Mouse (Mus musculus) frontal cortex, adult (tissue): ENCODE results near the gene Jmjd1c.

Source experiments
- ATAC-seq: cut with Nextera tagmentation; 2 replicates; pipeline ENCODE4 v1.9.2; 2017; ENCODE audit warnings: mild to moderate bottlenecking, moderate library complexity, mixed read lengths; ENCODE audit not compliant: low TSS enrichment

The Jmjd1c gene

DNA sequence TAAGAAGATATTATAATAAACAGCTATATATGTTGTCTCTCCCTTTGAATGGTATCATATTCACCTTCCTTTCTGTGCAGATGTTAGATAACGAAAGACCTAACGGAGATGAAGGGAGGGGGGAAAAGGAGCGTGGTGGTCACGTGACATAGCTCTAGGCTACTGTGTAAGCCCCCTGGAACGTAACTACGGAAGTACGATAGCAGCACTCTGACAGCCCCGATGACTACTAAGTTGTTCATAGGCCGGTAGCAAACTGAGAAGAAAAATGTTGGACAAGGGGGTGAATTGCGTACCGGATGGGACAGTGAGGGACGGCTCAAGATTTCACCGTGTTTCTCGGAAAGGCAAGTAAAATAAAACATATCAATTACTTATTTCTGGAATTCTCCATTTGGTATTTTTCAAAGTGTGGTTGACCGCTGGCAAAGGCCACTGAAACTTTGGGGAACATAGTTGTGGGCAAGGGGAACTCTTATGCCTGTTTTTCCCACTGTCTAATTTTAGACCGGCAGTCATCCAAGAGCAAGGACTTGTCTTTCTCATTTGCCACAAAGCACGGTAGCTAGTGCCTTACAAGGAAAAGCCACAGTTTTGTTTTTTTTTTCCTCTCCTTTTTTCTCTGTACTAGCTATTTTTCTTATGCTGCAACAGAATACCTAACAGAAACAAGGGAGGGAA is 201.4 kb downstream of the Jmjd1c start:
- no peak for ATAC-seq

DNA sequence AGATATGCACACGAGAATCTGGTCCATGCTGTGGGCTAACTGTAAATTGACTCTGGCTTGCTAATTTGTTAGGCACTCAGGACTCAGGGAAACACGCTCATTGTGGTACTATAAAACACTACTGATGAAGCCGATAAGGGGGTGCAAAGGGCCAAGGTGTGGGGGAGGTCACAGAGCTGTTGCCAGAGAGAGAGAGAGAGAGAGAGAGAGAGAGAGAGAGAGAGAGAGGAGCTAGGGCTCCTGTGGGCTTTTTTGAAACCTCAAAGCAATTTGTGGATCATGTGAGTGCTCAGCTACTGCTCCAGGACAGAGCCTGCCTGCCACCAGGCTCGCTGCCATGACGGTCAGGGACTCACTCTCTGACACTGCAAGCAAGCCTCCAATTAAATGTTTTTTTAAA is 202.9 kb downstream of the Jmjd1c start:
- no peak for ATAC-seq

DNA sequence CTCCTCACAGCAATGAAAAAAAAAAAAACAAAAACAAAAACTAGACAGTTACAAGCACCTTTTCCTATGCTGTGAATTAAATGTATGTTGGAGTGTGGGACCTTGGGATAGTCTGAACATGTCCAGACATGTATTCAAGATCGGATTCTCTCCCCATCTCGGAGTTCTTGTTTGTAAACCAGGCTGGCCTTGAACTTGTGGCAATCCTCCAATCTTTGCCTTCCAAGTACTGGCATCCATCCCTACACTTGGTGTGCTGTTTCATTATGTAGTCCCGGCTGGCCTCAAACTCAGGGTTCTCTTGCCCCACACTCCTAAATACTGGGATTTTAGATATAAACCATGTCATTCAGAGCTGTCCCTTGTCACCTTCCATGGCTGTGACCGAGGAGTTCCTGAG is 203.4 kb downstream of the Jmjd1c start:
- ATAC-seq: no peak

DNA sequence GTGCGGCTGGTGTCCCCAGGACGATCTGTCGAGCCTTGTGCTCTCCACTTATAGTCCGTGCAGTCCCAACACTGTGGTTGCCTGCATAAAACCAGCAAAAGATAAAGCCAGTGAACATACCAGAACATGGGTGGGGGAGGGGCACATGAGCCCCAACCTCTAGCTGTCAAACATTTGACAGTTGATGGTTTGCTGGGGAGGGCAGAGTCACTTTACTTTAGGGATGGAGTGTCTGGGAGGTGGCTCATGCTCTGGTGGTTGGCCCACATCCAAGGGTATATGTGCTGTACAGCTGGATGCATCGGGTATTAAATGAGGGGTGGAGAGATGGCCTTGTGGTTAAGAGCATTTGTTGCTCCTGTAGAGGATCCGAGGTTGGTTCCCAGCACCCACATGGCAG is 205.1 kb downstream of the Jmjd1c start:
- no peak for ATAC-seq

DNA sequence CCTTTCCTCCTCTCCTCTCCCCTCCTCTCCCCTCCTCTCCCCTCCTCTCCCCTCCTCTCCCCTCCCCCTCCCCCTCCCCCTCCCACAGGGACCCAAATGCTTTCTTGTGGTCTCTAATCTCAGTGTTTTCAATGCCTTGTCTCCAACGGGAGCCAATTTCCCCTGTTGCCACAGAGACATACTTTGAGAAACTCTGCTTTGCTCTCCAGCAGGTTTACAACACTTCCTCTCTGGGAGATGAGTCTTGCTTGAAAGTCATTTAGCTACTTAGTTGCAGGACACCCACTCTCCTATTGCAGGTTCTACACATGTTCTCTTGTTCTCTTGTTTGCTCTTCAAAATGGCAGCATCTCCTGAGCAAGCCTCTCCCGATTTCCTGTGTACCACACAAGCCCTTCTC is 206.4 kb downstream of the Jmjd1c start:
- no peak for ATAC-seq
